Mouse (Mus musculus) ES-E14 (cell line): ENCODE measurements at regions not wholly inside any gene's neighbourhood (a gene's known extent, or its start where the extent isn't known, plus 50 kb on each side); places are given as distances from the start of the nearest gene placed in this dataset.

Experiments
- CHD2 ChIP-seq: IDR thresholded peaks from 2 replicates; pipeline ENCODE4 v1.6.1; 2014; ENCODE audit warnings: mild to moderate bottlenecking, low read depth, low read length, inconsistent platforms
- HCFC1 ChIP-seq: IDR thresholded peaks from 2 replicates; pipeline ENCODE4 v1.6.1; 2012; ENCODE audit warnings: low read length, inconsistent platforms, borderline replicate concordance; ENCODE audit not compliant: insufficient read depth
- MAFK ChIP-seq: IDR thresholded peaks from 2 replicates; pipeline ENCODE4 v1.6.1; 2014; ENCODE audit warnings: mild to moderate bottlenecking, low read depth, low read length, inconsistent platforms; ENCODE audit not compliant: insufficient read depth

DNA sequence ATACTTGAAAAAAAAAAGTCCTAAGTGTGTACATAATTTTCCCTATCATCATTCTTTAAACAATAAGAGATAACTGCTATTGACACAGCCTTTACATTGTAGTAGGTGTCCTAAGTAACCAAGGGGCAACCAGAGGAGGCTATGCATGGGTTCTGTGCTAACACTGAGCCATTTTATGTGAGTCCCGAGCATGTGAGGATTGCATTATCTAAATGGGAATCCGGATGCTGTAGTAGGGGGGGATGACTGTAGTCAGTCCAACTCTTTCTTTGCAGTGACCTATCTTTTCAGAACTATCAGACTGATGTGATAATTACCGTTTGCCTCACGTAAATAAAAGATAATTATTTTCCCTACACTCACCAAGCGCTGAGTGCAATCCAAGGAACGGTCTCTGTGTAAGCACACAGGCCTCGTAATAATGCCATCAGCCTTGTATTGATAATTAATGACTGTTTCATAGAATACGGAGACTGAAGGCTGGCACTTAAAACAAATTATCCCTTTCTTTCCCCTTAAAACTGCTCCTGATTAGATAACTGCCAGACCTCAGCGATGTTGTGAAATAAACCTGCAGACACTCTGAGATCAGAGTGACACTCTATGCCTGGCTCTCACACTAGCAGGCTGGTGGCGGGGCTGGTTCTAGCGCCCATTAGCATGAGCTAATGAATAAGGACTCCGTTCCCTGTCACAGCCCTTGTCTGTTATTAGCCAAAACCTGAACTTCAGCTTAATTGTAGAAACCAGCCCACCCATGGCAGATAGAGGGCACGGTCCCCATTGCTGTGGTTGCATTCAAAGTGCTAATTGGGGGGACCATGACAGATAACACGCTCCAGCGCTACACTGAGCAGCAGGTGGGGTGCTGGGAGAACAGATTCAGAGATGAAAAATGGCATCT is 165.4 kb downstream of the Cd83 start:
- TF ChIP-seq HCFC1: no peak
- no peak for TF ChIP-seq MAFK
- no peak for TF ChIP-seq CHD2
